Mouse (Mus musculus) bone marrow, adult 2 months (tissue): ENCODE data around the gene Rpl9-ps1.

Experiments
- CTCF ChIP-seq: fragments of 200-500 bp; IDR thresholded peaks from 2 replicates; pipeline ENCODE4 v1.5.1; 2011; ENCODE audit warnings: low read length, control low read depth; ENCODE audit not compliant: control insufficient read depth, insufficient read depth
- POLR2A ChIP-seq: fragments of 200-500 bp; IDR thresholded peaks from 2 replicates; pipeline ENCODE4 v1.6.1; 2011; ENCODE audit warnings: low read depth, mild to moderate bottlenecking, control low read depth, low read length, borderline replicate concordance; ENCODE audit not compliant: control insufficient read depth

- TF ChIP-seq CTCF (no peak), POLR2A (no peak)
Measured at GRCm38 (mm10) chr11:83630630-83631029, 14.8 kb downstream of the Rpl9-ps1 start.
